Mouse (Mus musculus): ENCODE results near the gene Olfr804.

Gene Olfr804

GRCm38 (mm10) chr10:129702910-129703309 lies at the start of gene Olfr804:
Gene Olfr804, plus strand, starts transcription at chr10:129703210.
- in situ Hi-C loops (cut with MboI): no loop called here

GRCm38 (mm10) chr10:129657394-129657793 lies 45.6 kb upstream of the Olfr804 start, which contains the start of gene Olfr800:
Gene Olfr800, plus strand, starts transcription at chr10:129657694.
- in situ Hi-C loops (cut with MboI): no loop called here

- in situ Hi-C loops (cut with MboI): no loop called here
Measured at GRCm38 (mm10) chr10:129673765-129674164, 29.2 kb upstream of the Olfr804 start, which contains the start of gene Olfr801. Gene Olfr801, minus strand, starts transcription at chr10:129673865.

GRCm38 (mm10) chr10:129688069-129688468 lies 14.9 kb upstream of the Olfr804 start, which contains the start of gene Olfr802:
Gene Olfr802, minus strand, starts transcription at chr10:129688169.
- in situ Hi-C loops (cut with MboI): no loop called here

- in situ Hi-C loops (cut with MboI): no loop called here
Measured at GRCm38 (mm10) chr10:129694186-129694585, 8.8 kb upstream of the Olfr804 start, which contains the start of gene Olfr803. Gene Olfr803, minus strand, starts transcription at chr10:129694286.

- in situ Hi-C loops (cut with MboI): no loop called here
Measured at GRCm38 (mm10) chr10:129729275-129729674, 26.3 kb downstream of the Olfr804 start, which contains the start of gene Olfr805. Gene Olfr805, minus strand, starts transcription at chr10:129729375.

GRCm38 (mm10) chr10:129741821-129742220 lies 38.8 kb downstream of the Olfr804 start, which contains the start of gene Olfr806:
Gene Olfr806, minus strand, starts transcription at chr10:129741921.
- in situ Hi-C loops (cut with MboI): no loop called here

- in situ Hi-C loops (cut with MboI): no loop called here
Measured at GRCm38 (mm10) chr10:129757693-129758092, 54.7 kb downstream of the Olfr804 start, which contains the start of gene Olfr807. Gene Olfr807, minus strand, starts transcription at chr10:129757793.
